Mouse (Mus musculus) thymus, adult 2 months (tissue): ENCODE data around the gene Taf8.

Experiments used
- CTCF ChIP-seq: fragments of 200-500 bp; IDR thresholded peaks from 2 replicates; pipeline ENCODE4 v1.5.1; 2012; ENCODE audit warnings: mild to moderate bottlenecking, control low read depth, low read length, moderate library complexity, borderline replicate concordance; ENCODE audit not compliant: control insufficient read depth, poor library complexity, insufficient read depth; ENCODE audit errors: extremely low read depth
- POLR2A ChIP-seq: fragments of 200-500 bp; IDR thresholded peaks from 2 replicates; pipeline ENCODE4 v1.6.1; 2012; ENCODE audit warnings: mild to moderate bottlenecking, low read length, control low read depth, moderate library complexity; ENCODE audit not compliant: control insufficient read depth, poor library complexity, insufficient read depth; ENCODE audit errors: extremely low read depth

DNA sequence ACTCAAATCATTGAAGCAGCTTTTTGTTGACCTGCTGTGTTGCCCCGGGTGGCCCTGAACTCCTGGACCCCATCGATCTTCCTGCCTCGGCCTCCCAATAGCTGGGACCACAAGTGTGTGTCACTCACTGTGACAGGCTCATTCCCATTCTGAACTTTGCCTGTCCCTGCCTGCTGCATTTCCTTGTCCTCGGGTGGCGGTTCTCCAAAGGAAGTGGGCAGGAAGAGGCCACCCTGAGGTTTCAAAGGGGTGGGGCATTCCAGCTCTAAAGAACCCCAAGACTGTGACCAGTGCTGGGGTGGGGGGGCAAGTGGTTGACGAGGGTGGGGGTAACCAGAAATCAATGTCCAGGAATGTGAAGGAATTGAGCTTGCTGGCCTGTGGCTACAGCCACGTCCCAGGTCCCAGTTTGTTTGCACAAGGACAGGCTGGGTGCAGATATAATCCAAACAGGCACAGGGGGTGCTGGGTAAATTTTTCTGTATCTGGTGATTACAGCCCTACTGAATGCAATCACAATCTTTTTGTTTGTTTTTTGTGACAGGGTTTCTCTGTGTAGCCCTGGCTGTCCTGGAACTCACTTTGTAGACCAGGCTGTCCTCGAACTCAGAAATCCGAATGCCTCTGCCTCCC is 62.6 kb downstream of the Taf8 start:
- TF ChIP-seq CTCF (no peak), POLR2A (no peak)
